Mouse (Mus musculus) spleen, postnatal 14 days (tissue): ENCODE data around the gene Bex3.

Experiments used
- DNase-seq, 2 experiments: peaks; one replicate each; pipeline ENCODE4 v3.0.0; 2021 to 2022; ENCODE audit warnings: low spot score in 2 of 2

Gene Bex3

DNA sequence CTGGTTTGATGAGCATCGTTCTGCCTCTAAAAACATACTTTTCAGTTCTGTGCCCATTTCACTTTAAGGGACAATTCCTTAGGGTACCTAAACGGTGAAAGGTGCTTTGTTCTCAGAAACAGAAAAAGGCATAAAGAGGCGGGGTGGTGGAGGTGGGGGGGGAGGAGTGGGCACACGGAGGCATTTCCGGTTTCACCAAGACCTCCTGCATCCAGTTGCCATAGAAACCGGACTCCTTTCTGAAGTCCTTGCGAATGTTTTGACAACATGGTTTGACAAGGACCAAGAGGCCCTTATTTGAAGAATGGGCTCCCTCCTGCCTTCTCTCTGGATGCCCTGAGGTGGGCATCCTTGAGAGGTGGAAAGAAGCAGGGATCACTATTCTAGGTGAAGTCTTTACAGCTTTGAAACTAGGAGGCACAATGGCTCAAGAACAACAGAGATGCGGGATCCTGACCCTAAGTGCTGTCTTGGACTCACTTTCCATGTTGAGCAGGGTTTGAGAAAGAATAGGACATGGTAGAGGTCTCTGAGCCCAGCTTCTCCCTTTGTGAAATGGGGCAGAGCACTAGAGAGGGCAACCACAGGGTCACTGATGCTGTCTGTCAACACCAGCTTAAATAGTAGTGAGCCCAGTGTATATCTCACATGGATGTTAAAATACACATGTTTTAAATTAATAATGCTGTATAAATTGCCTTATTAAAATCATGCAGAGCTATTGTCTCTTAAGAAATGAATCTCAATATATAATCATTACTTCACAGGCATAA, 43.9 kb downstream of the Bex3 start:
- no peak for DNase-seq

DNA sequence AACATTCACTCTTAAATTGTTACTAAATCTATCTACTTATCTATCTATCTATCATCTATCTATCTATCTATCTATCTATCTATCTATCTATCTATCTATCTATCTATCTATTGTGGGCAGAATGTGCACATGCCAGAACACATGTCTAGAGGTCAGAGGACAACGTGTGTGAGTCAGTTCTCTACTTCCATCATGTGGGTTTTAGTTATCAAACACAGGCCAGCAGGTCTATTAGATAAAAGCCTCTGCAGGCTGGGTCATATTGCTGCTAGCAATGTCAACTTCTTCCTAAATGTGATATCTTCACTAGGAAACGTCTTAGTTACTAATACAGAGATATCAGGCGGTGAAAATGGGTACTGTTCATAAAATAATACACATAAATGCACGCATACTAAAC, 49.9 kb downstream of the Bex3 start:
- DNase-seq, result no peak
